Mouse (Mus musculus): ENCODE measurements around the gene BC024978.

The BC024978 gene

GRCm38 (mm10) chr7:27177942-27178323 is 17.6 kb upstream of the BC024978 start:
- no peak for DNase-seq (ENCODE audit: low spot score)

- peak; percentile 98 for DNase-seq (ENCODE audit: low spot score)
These were observed 17.0 kb upstream of the BC024978 start, which contains the start of gene Rab4b for GRCm38 (mm10) chr7:27178324-27179216. Gene Rab4b (minus strand): TSS chr7:27178896.

- DNase-seq (ENCODE audit: low spot score) = no peak
These were observed 16.2 kb upstream of the BC024978 start for GRCm38 (mm10) chr7:27179217-27179918.

- DNase-seq (ENCODE audit: low spot score) = no peak
These were observed 15.5 kb upstream of the BC024978 start for GRCm38 (mm10) chr7:27180036-27180435.

GRCm38 (mm10) chr7:27180837-27181695 is 14.5 kb upstream of the BC024978 start, which contains the start of the genes Gm21983 and Mia:
Gene Gm21983 (minus strand): TSS chr7:27181086.
Gene Mia (minus strand): TSS chr7:27181157.
- no peak for DNase-seq (ENCODE audit: low spot score)

GRCm38 (mm10) chr7:27182498-27182897 is 13.1 kb upstream of the BC024978 start:
- no peak for DNase-seq (ENCODE audit: low spot score)

- peak; percentile 26 for DNase-seq (ENCODE audit: low spot score)
These were observed 10.6 kb upstream of the BC024978 start for GRCm38 (mm10) chr7:27184964-27185363.

- DNase-seq (ENCODE audit: low spot score) = no peak
These were observed 9.6 kb upstream of the BC024978 start for GRCm38 (mm10) chr7:27185986-27186385.

- DNase-seq (ENCODE audit: low spot score) = no peak
These were observed 6.2 kb upstream of the BC024978 start for GRCm38 (mm10) chr7:27189271-27189931.

GRCm38 (mm10) chr7:27192434-27192833 is 3.1 kb upstream of the BC024978 start:
- no peak for DNase-seq (ENCODE audit: low spot score)

GRCm38 (mm10) chr7:27193731-27194130 is 1.9 kb upstream of the BC024978 start:
- no peak for DNase-seq (ENCODE audit: low spot score)

GRCm38 (mm10) chr7:27197136-27197535 is 1.6 kb downstream of the BC024978 start:
- DNase-seq (ENCODE audit: low spot score) = no peak

- no peak for DNase-seq (ENCODE audit: low spot score)
These were observed 2.1 kb downstream of the BC024978 start for GRCm38 (mm10) chr7:27197634-27198033.

GRCm38 (mm10) chr7:27198355-27198754 is 2.8 kb downstream of the BC024978 start:
- DNase-seq (ENCODE audit: low spot score) = peak; percentile 14

GRCm38 (mm10) chr7:27198779-27199178 is 3.2 kb downstream of the BC024978 start:
- DNase-seq (ENCODE audit: low spot score) = no peak

- no peak for DNase-seq (ENCODE audit: low spot score)
These were observed 8.3 kb downstream of the BC024978 start for GRCm38 (mm10) chr7:27203730-27204449.

- DNase-seq (ENCODE audit: low spot score) = no peak
These were observed 17.0 kb downstream of the BC024978 start for GRCm38 (mm10) chr7:27212626-27213025.

- DNase-seq (ENCODE audit: low spot score) = peak; percentile 70
These were observed 23.0 kb downstream of the BC024978 start for GRCm38 (mm10) chr7:27218586-27218985.

- no peak for DNase-seq (ENCODE audit: low spot score)
These were observed 24.4 kb downstream of the BC024978 start for GRCm38 (mm10) chr7:27219937-27220336.

- no peak for DNase-seq (ENCODE audit: low spot score)
These were observed 26.4 kb downstream of the BC024978 start for GRCm38 (mm10) chr7:27221939-27222338.

GRCm38 (mm10) chr7:27222538-27222937 is 27.0 kb downstream of the BC024978 start:
- no peak for DNase-seq (ENCODE audit: low spot score)

Measured in adipocyte (in vitro differentiated cells).